Mouse (Mus musculus) heart, embryonic 12.5 days (tissue): ENCODE results near the gene Ncstn. TPM values are rescaled to one million over a fixed set of nuclear protein-coding genes. Genes with fewer than 3 reads are reported as not detected.

ENCODE experiments used
- ATAC-seq: fragments of 200-750 bp; cut with Nextera tagmentation; 2 replicates; pipeline ENCODE4 v1.8.0; 2017; ENCODE audit warnings: moderate TSS enrichment, moderate library complexity; ENCODE audit not compliant: insufficient number of reproducible peaks, low FRiP score
- H3K27ac ChIP-seq: fragments of 300-500 bp; sonication (generic); 2 replicates; pipeline ENCODE4 v1.5.1; 2016; ENCODE audit warnings: mild to moderate bottlenecking, moderate library complexity; ENCODE audit not compliant: poor library complexity, severe bottlenecking
- H3K27me3 ChIP-seq: fragments of 300-500 bp; sonication (generic); replicated peaks from 2 replicates; pipeline ENCODE4 v1.6.1; 2016; ENCODE audit warnings: mild to moderate bottlenecking, moderate library complexity
- H3K36me3 ChIP-seq: fragments of 300-500 bp; sonication (generic); 2 replicates; pipeline ENCODE4 v1.6.1; 2016; ENCODE audit warnings: mild to moderate bottlenecking, moderate library complexity
- H3K4me1 ChIP-seq: fragments of 300-500 bp; sonication (generic); replicated peaks from 2 replicates; pipeline ENCODE4 v1.6.1; 2016; ENCODE audit warnings: mild to moderate bottlenecking
- H3K4me2 ChIP-seq: fragments of 300-500 bp; sonication (generic); 2 replicates; pipeline ENCODE4 v1.6.1; 2016; ENCODE audit warnings: mild to moderate bottlenecking, moderate library complexity
- H3K4me3 ChIP-seq: fragments of 300-500 bp; sonication (generic); 2 replicates; pipeline ENCODE4 v1.5.1; 2016; ENCODE audit warnings: mild to moderate bottlenecking
- H3K9ac ChIP-seq: fragments of 300-500 bp; sonication (generic); 2 replicates; pipeline ENCODE4 v1.6.1; 2016; ENCODE audit warnings: mild to moderate bottlenecking, moderate library complexity
- H3K9me3 ChIP-seq: fragments of 300-500 bp; sonication (generic); replicated peaks from 2 replicates; pipeline ENCODE4 v1.6.1; 2016; ENCODE audit warnings: mild to moderate bottlenecking, moderate library complexity
- WGBS: fragments of 180-500 bp; shearing (Covaris S2); methylation state at CpG from one replicate; pipeline ENCODE4 v1.1.7; 2016; 5-methylcytosine and 5-hydroxymethylcytosine counted together
- polyA plus RNA-seq: library from polyadenylated mRNA; unstranded; fragments of >200 nt; fragmentation: Nextera tagmentation; extraction: Ambion mirVana; gene quantifications from 2 replicates; pipeline ENCODE4 v1.2.1, GENCODE M21; 2016

Gene Ncstn
- polyA plus RNA-seq, 1 experiment from 2014 or later, result 132 TPM

- peaks cover 20% of the 10 kb centered on the region for H3K4me1 ChIP-seq
- peaks cover 76% of the 10 kb centered on the region for H3K27me3 ChIP-seq
- H3K9me3 ChIP-seq, result no peaks in the 10 kb centered on the region
- peak; percentile 29; the same call in 1 of the 2 replicates for ATAC-seq
- H3K4me2 ChIP-seq, result peak overlapping the region; percentile 84
- H3K4me3 ChIP-seq, result peak overlapping the region; percentile 49
- H3K36me3 ChIP-seq, result no peaks in the 10 kb centered on the region
- peak overlapping the region; percentile 70 for H3K9ac ChIP-seq
- 2% methylated on average over 42 of the region's 42 CpGs for WGBS
- H3K27ac ChIP-seq, result no peak overlapping the region
Measured at GRCm38 (mm10) chr1:172053541-172054440, 28.8 kb downstream of the Ncstn start.

GRCm38 (mm10) chr1:172052766-172053279 lies 29.8 kb downstream of the Ncstn start:
- Histone ChIP-seq H3K27me3 (peaks cover 66% of the 10 kb centered on the region), H3K4me2 (peak overlapping the region; percentile 84), H3K36me3 (no peaks in the 10 kb centered on the region), H3K4me3 (peak overlapping the region; percentile 49; the same call in 1 of the 2 replicates), H3K9ac (0 out of 2 replicates have a peak overlapping the region, but pooled peaks have one; percentile 70), H3K4me1 (peaks cover 24% of the 10 kb centered on the region), H3K9me3 (no peaks in the 10 kb centered on the region), H3K27ac (no peak overlapping the region)
- 8% methylated on average over 10 of the region's 10 CpGs for WGBS
- ATAC-seq, result no peak

DNA sequence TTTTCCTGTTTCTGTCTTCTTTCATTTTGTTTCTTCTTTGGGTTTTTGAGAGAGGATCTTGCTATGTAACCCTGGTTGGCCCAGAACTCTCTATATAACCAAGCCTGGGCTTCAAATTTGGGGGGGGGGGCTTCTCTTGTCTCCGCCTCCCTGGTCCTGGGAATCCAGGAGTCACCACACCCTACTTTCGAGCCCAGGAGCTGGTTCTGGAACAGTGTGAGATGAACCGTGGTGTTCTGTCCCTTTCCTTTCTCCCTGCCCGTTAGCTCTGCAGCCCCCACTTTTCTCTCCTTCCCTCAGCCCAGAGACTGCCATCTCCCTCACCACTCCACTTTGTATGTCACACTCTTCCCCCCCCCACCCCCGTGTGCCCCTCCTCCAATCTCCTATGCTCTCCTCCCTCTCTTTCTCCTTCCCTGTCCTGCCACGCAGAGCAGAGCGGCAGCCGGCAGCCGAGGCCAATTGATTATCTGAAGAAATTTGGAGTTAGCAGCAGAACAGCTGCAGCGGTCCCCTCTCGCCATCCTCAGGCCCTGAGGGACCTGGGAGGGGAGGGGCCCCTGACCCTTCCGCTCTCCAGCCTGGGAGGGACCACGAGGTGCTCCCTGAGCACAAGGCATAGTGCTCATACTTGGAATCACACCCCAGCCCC lies 33.3 kb downstream of the Ncstn start:
- H3K4me3 ChIP-seq, result no peak overlapping the region
- WGBS, result 24% methylated on average over 13 of the region's 13 CpGs
- no peaks in the 10 kb centered on the region for H3K36me3 ChIP-seq
- H3K4me2 ChIP-seq, result peak overlapping the region; percentile 36
- H3K4me1 ChIP-seq, result peaks cover 25% of the 10 kb centered on the region
- no peak for ATAC-seq
- H3K9ac ChIP-seq, result 0 out of 2 replicates have a peak overlapping the region, but pooled peaks have one; percentile 22
- peaks cover 42% of the 10 kb centered on the region for H3K27me3 ChIP-seq
- H3K27ac ChIP-seq, result no peak overlapping the region
- no peaks in the 10 kb centered on the region for H3K9me3 ChIP-seq

- no peaks in the 10 kb centered on the region for H3K36me3 ChIP-seq
- H3K27me3 ChIP-seq, result peaks cover 32% of the 10 kb centered on the region
- H3K27ac ChIP-seq, result no peak overlapping the region
- ATAC-seq, result peak; percentile 43; the same call in 1 of the 2 replicates
- no peaks in the 10 kb centered on the region for H3K9me3 ChIP-seq
- peak overlapping the region; percentile 9; the same call in 1 of the 2 replicates for H3K9ac ChIP-seq
- peak overlapping the region; percentile 44 for H3K4me2 ChIP-seq
- WGBS, result 33% methylated on average over 6 of the region's 6 CpGs
- H3K4me1 ChIP-seq, result peaks cover 18% of the 10 kb centered on the region
- peak overlapping the region; percentile 16 for H3K4me3 ChIP-seq
Measured at GRCm38 (mm10) chr1:172048241-172048734, 34.3 kb downstream of the Ncstn start.

GRCm38 (mm10) chr1:172046938-172047337 lies 35.7 kb downstream of the Ncstn start:
- no peaks in the 10 kb centered on the region for H3K36me3 ChIP-seq
- H3K9ac ChIP-seq, result no peak overlapping the region
- H3K4me3 ChIP-seq, result no peak overlapping the region
- WGBS, result 18% methylated on average over 5 of the region's 5 CpGs
- no peaks in the 10 kb centered on the region for H3K9me3 ChIP-seq
- H3K27ac ChIP-seq, result no peak overlapping the region
- no peak overlapping the region for H3K4me2 ChIP-seq
- H3K4me1 ChIP-seq, result peaks cover 12% of the 10 kb centered on the region; the same call in 1 of the 2 replicates
- ATAC-seq, result peak; percentile 58; the same call in 1 of the 2 replicates
- H3K27me3 ChIP-seq, result peaks cover 19% of the 10 kb centered on the region

GRCm38 (mm10) chr1:172046410-172046809 lies 36.2 kb downstream of the Ncstn start:
- Histone ChIP-seq H3K4me2 (no peak overlapping the region), H3K36me3 (no peaks in the 10 kb centered on the region), H3K4me3 (no peak overlapping the region), H3K27me3 (peaks cover 14% of the 10 kb centered on the region), H3K27ac (no peak overlapping the region), H3K9me3 (no peaks in the 10 kb centered on the region), H3K4me1 (peaks cover 12% of the 10 kb centered on the region; the same call in 1 of the 2 replicates), H3K9ac (no peak overlapping the region)
- 64% methylated on average over 8 of the region's 8 CpGs for WGBS
- no peak for ATAC-seq

DNA sequence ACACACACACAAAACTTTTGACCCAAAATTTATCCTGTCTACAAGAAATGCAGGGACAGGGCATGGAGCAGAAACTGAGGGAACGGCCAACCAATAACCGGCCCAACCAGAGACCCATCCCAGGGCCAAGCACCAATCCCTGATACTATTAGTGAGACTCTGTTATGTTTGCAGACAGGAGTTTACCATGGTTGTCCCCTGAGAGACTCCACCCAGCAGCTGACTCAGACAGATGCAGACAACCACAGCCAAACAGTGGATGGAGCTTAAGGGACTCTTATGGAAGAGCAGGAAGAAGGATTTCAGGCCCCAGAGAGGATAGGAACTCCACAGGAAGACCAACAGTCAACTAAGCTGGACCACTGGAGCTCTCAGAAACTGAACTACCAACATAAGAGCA lies 52.7 kb downstream of the Ncstn start:
- WGBS, result 71% methylated on average over 2 of the region's 2 CpGs
- H3K4me2 ChIP-seq, result no peak overlapping the region
- H3K27me3 ChIP-seq, result no peaks in the 10 kb centered on the region
- H3K27ac ChIP-seq, result no peak overlapping the region
- no peak overlapping the region for H3K4me3 ChIP-seq
- no peaks in the 10 kb centered on the region for H3K9me3 ChIP-seq
- H3K4me1 ChIP-seq, result peaks cover 25% of the 10 kb centered on the region
- no peak for ATAC-seq
- no peak overlapping the region for H3K9ac ChIP-seq
- H3K36me3 ChIP-seq, result no peaks in the 10 kb centered on the region

DNA sequence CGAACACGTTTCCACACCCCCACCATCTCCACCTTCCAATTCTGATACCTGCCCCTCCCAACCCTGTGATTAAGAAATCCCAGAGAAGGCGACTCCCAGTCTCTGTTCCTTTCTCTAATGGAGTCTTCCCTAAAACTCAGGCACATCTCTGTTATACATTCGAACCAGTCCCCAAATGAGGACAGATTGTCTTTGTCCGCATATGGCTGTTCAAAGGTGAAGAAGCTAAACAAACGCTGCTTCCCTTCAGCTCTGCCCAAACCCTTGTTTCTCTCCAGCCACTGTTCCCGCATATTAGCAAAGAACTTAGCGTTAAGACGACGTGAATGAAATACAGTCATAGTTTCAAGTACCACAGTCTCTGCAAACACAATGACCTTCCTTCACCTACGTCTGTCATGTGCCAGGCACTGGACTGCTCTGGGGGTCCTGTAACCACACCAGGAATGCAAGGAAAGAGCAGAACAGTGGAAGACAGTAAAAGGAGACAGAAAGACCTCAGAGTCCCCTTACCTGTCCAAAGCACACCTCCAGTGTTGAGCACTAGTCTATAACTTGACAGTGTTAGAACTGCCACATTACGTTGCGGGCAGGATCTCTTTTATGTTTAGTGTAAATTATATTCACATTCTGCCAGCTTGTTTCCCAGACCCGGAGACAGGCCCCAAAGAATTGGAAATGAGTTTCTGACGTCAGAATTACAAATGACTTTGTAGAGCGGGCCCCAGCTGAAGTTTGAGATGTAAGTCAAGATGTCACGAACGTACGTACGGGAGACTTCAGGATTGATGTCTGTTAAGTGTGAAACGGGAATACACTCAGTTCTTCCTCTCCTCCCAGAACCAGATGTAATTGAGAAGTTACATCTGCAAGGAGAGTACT lies 54.0 kb downstream of the Ncstn start, which contains the start of gene Vangl2:
TSS of gene Vangl2 (minus strand) at position 51 of the 882 bp plus-strand sequence.
- ATAC-seq, result no peak
- peak within 1 kb of the TSS; percentile 95 for H3K4me3 ChIP-seq

DNA sequence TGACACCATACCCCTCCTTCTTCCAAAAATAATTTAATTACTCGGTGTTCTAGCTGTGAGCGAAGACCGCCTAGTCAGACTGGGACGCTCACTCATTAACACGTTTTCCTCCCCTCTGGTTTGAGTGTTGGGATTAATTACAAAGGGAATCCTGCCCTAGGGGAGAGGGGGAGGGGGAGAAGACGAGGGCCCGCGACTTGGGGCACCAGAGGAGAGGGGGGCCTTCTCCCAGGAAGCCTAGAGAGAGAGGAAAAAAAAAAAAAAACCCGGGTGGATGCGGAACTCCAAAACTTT lies 54.8 kb downstream of the Ncstn start:
- Histone ChIP-seq H3K4me2 (peak overlapping the region; percentile 89), H3K27me3 (no peaks in the 10 kb centered on the region), H3K27ac (no peak overlapping the region), H3K9ac (peak overlapping the region; percentile 96), H3K36me3 (no peaks in the 10 kb centered on the region), H3K4me3 (peak overlapping the region; percentile 95), H3K4me1 (peaks cover 35% of the 10 kb centered on the region), H3K9me3 (no peaks in the 10 kb centered on the region)
- no peak; the same call in none of the 2 replicates for ATAC-seq
- 21% methylated on average over 10 of the region's 10 CpGs for WGBS

More for the DNA sequence above, 54.0 kb downstream of the Ncstn start, which contains the start of gene Vangl2:
- Histone ChIP-seq H3K27ac (peak within 1 kb of the TSS; percentile 2; the same call in 1 of the 2 replicates), H3K36me3 (no peaks in the 10 kb centered on the region), H3K9ac (peak within 1 kb of the TSS; percentile 96), H3K27me3 (no peaks in the 10 kb centered on the region), H3K4me2 (peak within 1 kb of the TSS; percentile 89), H3K4me1 (peaks cover 35% of the 10 kb centered on the region), H3K9me3 (no peaks in the 10 kb centered on the region)
- 64% methylated on average over 21 of the region's 21 CpGs for WGBS
